Mouse (Mus musculus): Measurements from ENCODE around the gene Hdc.
"Not testable (repeated sequence)": the region's sequence is repeated elsewhere in the genome, so short reads cannot be mapped to it uniquely, and the experiment has no call there.

Gene Hdc

DNA sequence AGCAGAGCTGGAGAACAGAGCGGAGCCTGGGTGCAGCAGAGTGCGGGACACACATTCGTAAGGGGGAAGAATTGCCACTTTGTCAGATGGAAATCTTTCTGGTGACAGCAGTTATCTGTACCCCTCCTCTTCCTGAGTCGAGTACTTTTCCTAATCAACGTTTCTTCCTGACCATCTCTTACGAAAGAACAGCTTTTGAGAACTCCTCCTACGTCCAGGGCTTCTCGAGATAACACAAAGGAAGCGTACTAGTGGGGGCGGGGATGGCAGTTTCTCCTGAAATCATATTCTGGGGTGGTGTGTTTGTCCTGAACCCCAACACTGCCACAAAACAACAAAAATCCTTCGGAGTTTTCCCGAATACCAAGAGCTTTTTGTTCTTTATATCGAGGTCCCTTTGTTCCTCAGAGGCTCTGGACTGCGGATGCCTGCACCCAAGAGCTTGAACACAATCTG is at the start of gene Hdc:
Gene Hdc, minus strand, starts transcription at position 51 of the 456 bp plus-strand sequence.
- DNase-seq (ENCODE audit: low spot score in 2 of 2), result no peak

DNA sequence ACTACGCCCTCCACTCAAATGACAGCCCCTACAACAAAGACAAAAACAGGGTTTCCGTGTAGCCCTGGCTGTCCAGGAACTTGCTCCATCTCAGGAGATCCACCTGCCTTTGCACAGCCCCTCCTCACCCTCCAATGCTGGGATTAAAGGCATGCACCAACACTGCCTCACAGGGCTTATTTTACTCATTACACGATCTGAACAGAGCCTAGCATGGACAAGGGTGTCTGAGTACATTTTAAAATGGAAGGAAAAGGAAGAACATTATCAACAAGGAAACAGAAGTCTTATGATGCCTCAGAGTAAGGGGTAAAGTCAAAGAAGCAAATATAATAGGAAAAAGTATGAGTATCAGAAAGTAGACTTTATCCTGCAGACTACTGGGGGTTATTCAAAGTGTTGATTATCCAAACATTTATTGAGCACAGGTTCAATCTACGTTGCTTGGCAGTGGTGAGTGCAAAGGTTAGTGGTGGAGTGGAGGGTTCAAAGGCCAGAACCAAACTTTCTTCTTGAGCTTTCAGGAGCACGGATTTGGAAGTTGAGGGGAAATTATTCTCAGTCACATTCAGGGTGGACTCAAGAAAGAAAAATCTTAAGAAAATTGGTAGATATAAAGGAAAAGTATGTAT is 49.6 kb upstream of the Hdc start:
- no peak for DNase-seq (ENCODE audit: low spot score in 2 of 2)

DNA sequence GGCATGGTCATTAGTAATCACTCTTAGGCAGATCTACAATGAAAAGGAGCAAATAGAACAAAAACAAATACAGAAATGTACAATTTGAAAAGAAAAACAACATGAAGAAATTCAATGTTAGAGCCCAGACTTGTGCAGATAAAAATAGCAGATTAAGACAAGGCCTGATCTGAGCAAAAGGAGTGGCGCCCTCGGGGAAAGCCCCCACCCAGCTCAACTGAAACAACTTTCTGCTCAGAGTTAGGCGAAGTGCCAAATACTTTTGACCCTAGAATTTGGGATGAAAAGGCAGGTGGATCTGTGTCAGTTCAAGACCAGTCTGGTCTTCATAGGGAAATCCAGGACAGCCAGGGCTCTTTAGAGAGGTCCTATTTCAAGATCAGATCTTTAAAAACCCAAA is 46.9 kb upstream of the Hdc start:
- DNase-seq (ENCODE audit: low spot score in 2 of 2), result no peak

DNA sequence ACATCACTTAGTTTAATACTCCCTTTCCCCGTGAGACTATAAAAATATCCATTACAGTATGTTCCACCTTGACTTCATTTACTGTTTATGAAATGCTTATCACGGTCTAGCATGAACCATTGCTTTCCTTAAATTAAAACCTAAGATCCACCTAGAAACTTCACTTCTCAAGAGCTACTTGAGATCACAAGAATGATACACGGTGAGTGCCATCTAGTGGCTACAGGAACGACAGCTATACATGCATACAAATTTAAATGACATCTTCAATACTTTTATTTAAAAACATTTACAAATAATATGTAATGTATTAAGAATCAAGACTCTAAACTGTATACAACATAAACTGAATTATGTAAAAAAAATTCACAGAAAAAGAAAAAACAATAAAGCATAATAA is 44.4 kb upstream of the Hdc start:
- DNase-seq (ENCODE audit: low spot score in 2 of 2), result no peak

DNA sequence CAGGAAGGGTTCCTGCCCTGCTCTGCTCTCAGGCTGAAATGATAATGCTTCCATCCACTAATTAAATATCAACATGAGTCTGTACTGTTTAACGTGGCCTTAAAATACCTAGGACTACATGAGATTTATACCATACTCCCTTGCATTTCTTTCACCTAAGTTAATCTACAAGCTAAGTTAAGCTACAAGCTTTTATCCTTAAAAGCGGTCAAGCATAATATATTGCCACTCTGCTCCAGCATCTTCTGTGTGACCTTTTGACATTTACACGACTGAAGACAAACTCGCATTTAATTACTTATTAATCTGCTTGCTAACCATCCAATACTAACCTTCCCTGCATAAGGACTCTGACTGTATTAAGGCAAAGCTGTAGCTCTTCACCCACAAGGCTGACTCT is 33.8 kb upstream of the Hdc start:
- no peak for DNase-seq (ENCODE audit: low spot score in 2 of 2)

DNA sequence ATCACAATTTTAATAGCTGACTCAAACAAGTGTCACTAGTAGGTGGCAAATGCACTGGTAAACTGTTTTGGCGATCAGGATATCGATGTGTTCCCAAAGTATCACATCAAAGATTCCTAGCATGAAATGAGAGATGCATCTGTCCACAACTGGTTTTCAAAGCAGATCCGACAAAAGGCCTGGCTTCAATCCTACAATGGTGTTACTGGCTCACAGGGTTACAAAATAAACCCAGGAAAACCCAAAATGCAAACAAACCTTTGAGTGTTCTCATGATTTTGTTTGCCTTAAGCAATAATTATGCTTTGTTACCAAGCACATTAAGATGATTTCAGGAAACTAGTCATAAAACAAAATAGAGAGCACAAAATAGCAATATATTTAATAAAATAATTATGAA is 28.7 kb upstream of the Hdc start:
- no peak for DNase-seq (ENCODE audit: low spot score in 2 of 2)

DNA sequence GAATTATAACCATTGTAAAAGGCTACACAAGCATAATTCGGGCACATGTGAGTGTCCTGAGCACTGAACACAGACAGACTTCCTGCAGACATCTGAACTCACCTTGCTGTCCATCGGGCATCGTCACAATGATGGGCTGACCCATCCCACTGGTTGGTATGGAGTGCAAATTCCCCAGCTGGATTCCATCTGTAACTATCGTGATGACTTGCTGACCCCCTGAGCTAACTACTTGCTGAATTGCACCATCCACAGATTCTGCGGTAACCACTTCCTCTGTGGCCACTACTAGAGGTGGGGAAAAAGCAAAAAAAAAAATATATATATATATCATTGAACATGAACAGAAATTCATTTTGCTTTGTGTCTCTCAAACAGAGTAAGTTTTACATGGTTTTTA is 27.4 kb upstream of the Hdc start:
- DNase-seq (ENCODE audit: low spot score in 2 of 2), result no peak

DNA sequence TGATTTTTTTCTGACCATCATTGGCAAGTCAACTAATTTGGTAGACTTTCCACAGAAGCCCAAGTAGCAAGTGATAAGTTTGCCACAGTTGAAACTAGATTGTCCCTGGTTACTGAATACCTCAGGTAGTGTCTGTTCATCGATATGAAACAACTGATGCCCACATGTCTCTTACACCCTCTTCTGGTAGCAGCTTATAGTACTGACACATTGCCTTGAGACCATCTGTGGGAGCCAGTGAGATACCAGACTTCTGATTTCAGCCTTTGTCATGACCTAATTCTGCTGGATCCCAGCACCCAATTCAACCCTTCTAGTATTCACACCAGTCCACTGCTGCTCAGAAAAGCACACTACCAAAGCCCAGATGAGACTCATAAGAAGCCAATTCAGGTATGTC is 25.7 kb upstream of the Hdc start:
- DNase-seq (ENCODE audit: low spot score in 2 of 2), result no peak

DNA sequence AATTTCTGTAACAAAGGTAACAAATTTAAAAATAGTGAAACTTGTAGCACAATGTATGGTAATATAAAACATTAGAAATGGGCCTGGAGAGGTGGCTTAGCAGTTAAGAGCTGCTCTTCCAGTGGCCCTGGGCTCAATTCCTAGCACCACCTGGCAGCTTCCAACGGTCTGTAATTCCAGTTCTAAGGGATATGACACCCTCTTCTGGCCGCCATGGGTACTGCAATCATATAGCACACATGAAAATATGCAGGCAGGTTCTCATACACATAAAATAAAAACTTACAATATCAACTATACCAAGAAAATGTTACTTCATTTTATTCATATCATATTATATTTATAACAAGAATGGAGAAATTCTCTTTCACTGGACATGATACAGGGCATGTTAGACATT is 21.2 kb upstream of the Hdc start:
- DNase-seq (ENCODE audit: low spot score in 2 of 2), result no peak

DNA sequence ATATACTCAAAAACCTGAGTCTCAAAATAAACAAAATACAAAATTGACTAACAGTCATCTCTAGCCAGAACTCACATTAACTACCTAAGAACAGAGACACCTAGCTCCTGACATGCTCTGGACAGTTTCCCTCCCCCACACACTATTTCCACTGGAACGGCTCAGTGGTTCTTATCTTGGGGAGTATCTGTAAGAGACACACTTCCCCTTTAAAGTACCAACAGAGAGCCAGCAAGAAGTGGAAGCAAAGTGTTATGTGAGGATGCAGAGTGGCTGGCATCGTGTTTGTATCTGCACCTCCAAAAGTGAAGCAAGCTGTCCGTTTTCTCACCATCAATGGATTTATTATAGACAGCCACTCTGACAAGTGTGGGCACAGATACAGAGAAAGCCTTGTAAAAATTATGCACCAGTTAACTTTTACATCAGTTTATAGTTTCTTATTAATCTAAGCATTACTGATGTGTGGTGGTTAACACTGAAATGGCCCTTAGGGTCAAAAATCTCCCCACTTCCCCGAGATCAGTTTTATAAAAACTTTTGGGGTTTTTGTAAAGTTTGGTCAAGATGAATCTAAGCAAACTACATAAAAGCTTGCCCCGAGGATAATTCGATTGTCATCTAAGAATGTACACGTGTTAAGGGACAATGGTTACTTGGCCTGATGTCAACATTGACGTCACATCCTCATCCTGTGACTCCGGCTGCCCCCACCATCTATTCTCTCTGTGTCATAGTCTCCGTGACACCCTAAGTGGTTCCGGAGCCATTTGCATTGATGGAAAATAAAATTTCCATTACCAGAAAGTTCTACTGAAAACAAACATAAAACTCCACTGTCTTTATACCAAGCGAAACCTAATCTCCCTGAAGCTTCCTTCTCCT is 17.1 kb upstream of the Hdc start:
- no peak for DNase-seq (ENCODE audit: low spot score in 2 of 2)

DNA sequence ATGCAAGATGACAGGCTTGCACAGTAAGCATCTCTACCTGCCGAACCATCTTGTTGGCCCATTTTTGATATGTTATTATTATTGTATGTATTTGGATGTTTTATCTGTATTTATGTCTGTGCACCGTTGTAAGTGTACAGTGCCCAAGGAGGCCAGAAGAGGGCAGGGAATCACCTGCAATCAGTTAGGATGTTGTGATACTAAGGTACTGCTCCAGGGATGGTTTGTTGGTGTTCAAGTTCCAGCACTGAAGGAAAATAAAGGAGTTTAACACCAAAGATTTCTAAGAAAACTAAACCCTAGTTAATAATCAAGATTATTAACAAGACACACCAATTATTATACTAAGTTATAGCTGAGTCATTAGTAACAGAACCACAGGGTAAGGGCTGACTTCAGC is 14.1 kb upstream of the Hdc start:
- no peak for DNase-seq (ENCODE audit: low spot score in 2 of 2)

DNA sequence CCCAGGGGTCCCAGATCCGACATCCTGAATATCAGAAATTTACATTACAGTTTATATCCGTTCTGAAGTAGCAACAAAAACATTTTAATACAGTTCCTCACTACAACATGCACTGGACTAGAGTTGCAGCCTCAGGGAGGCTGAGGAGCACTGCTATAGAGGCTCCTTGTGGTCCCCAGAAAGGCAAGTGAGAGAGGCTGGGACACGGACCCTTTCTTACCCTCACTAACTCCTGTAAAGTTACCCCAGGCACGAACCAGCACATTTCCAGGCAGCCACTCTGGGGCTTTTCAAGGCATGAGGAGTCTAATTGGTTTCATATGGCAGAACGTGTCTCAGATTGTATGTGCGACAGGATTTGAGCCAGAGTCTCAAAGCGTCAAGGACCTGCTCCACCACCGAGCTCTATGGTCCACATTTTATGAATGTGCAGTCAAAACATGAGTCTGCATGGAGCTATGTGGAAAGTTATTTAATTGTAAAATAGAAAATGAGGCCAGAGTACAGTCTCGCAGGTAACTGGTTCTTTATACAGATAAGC is 9.4 kb upstream of the Hdc start:
- DNase-seq (ENCODE audit: low spot score in 2 of 2), result no peak

DNA sequence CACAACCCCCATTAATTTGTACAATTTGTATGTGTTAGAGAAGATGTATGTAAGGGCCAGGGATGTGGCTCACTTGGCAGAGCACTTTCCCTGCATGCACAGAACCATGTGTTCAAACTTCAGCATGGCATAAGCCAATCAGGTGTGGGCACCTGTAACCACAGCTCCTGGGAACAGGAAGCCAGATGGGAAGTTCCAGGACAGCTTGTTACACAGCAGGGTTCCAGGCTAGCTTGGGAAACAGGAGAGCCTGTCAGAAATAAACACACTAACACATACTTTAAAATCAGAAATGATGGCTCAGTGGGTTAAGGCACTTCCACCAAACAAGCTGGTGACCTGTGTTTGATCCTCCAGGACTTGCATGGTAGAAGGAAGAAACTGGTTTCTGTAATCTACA is 4.0 kb upstream of the Hdc start:
- no peak for DNase-seq (ENCODE audit: low spot score in 2 of 2)

DNA sequence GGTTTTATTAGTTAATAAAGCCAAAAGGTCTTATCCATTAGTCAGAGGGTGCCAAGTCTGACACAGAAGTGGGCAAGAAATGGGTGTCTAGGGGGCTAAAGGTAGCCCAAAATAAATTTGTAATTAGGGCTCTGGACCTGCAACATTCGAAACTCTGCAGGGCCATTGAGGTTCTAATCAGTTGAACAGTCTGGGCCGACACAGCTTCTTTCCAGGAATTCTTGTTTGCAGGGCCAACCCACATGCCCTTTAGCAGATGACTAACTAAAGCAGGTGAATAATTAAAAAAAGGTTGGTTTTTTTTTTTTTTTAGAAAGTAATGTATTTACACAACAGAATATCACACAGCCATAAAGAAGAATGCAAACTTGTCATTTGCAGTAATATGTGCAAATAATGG is 3.4 kb upstream of the Hdc start:
- DNase-seq (ENCODE audit: low spot score in 2 of 2), result no peak

DNA sequence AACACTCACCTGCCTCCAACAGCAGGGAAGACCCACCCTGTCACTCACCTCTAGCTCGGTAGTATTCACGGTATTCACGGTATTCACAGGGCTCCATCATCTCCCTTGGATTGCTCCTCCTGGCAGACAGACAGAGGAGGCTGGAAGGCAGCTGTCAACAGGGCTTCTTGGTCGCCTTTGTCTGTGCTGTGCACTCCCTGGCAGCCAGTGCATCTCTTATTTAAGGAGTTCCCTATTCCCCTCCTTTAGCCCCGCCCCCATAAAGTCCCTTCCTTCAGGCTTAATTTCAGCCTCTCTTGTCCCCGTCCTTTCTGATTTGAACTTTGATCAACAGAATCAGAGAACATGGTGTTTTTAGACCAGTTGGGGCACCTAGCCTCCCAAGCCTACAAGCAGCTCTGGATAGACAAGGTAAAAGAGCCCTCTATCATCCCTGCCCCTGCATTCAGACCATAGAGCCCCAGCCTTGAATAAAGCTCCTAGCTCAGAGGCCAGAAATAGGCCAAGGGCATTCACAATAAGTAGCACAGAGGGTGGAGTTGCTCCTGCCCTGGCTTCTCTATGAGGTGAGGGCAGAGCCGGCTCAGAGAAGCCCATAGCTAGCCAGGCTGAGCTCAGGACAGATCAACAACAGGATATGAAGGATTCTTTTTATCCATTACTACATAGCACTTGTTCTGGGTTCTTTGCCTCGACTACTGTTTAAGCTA is 474 bp downstream of the Hdc start:
- no peak for DNase-seq (ENCODE audit: low spot score in 2 of 2)

DNA sequence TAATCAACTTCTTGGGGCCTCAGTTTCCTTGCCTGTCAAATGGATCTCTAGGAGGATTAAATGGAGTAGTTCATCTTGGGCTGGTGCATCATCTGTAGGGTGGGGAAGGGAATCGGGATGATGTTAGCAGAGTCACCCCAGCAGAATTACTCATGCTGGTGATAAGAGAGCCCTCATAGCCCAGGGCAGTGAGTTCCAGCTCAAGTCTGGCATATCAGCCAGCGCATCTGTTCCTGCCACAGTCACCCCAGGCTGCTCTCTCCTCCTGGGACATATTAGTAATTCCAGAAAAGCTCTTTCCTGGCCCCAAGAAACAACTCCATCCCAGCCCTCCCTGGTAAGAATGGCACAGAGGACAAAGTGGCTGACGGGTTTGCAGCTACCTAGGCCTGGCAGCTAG is 3.7 kb downstream of the Hdc start:
- no peak for DNase-seq (ENCODE audit: low spot score in 2 of 2)

DNA sequence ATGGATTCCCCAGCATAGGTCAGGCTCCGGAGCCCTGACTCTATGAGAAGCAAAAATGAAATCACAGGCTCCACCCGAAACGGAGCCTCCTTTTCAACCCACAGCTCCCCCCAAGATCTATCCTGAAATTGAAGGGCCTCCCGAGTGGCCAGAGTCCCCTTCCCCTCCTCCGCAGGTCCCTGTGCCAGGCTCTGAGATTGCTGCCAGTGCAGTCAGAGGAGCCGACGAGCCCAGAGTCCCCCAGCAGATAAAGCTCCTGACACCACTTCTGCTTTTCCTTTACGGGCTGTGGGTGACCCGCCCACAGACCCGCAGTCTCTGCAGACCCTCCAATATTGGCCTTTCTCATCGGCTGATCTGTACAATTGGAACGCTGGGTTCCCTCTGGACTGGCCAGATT is 9.5 kb downstream of the Hdc start:
- not testable (repeated sequence) for DNase-seq (ENCODE audit: low spot score in 2 of 2)

DNA sequence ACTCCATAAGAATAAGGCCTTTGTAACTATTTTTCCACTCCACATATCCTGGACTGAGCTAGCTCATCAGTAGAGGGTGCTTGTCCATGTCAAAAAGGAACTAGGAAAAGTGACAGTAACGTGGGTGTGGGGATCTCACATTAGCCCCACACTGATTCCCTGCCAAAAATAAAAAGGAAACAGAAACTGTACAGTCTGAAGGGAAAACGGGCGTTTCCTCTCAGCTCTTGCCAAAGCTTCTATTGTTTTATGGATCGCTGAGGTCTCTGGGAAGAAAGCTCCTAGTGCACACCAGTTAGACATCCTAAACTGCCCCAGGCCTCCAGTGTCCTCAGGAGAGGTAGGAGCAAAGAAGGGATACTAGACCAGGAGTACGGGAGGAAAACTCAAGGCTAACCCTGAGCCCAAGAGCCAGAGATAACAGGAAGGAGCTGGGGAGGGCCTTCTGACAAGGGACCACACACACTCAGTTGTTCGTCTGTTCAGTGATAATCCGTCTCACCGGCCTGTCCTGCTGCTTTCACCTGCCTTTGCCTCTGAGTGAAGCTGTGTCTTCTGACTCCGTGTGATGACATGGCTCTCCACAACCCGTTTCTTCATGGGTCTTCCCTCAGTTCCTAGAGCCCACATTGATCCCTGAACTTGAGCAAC is 11.4 kb downstream of the Hdc start:
- no peak for DNase-seq (ENCODE audit: low spot score in 2 of 2)

DNA sequence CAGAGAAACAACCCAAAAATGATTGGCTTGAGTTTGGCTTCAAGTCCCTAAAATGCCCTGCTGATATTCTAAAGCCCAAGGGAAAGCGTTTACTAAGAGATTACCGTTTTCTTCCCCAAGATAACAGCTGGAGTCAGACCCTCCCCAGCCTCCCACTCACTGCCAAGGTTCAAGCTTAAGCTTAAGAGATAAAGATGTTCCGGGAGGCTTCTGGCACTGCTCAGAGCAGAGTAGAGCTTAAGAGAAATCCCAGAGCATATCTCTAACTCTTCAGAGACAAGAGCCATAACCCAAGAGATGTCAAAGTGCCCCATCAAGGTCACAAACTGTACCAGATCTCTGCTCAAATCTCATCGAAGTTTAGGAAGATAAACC is 12.4 kb downstream of the Hdc start:
- no peak for DNase-seq (ENCODE audit: low spot score in 2 of 2)

DNA sequence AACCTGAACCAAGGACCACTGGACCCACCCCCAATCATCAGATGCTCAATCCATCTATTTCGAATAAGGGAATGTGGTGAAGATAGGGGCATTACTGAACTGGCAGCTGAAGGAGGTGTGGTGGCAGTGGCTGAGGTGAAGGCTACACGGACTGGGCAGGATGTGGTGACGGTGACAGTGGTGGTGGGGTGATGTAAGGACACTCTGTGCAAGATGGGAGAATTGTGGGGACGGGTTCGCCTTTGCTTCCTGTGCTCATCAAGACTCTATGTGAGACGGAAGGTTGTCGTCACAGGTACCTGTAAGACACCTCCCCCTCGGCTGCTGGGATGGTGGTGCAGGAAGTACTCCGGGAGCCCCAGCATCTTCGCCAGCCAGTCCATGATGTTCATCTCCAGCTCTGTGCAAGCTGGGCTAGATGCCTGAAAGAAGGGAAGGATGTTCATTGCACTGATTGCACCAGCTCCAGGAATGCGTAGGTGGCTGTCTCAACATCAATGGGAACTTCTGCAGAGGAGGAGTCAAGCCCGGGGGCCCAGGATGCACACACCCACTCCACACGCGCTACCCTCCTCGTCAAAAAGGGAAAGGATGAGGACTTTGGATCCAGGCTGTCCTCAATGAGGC is 12.9 kb downstream of the Hdc start:
- DNase-seq (ENCODE audit: low spot score in 2 of 2), result no peak

DNA sequence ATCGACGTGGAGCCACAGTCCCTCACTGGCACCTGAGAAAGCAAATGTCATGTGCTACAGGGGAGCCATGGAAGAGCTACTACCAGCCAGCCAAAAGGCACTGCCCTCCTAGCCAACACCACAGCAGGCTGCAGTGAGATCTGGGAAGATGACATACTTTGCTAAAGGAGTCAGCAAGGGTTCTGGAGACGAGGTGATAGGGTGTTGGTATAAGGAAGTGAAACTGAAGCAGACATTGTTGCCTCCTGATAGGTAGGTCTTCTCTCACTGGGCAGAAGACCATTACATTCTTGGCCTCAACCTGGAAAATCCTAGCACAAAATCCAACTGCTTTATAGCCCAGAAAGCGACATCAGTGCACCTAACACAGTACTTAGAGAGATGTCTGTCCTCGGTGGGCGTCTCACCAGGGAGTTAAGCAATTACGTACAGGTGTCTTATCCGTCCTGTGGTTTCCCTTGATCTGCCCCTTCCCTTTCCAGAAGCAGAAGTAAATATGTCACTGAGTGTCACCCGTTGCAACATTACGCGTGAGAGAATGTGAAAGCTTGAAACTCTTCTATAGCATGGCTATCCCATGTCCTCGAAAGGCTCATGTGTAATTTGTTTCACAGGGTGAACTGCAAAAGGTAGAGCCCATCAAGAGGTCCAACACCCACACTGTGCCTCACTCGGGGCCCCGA is 17.0 kb downstream of the Hdc start:
- DNase-seq (ENCODE audit: low spot score in 2 of 2), result no peak
